Mouse (Mus musculus) kidney, adult 2 months (tissue): Measurements from ENCODE around the gene Gm12216.

ENCODE experiments used
- CTCF ChIP-seq: fragments of 200-500 bp; conservative IDR thresholded peaks from 2 replicates; pipeline ENCODE4 v1.5.1; 2011; ENCODE audit warnings: low read depth, mild to moderate bottlenecking, control low read depth, low read length, moderate library complexity, mixed read lengths; ENCODE audit not compliant: insufficient read depth, insufficient read length
- POLR2A ChIP-seq: fragments of 200-500 bp; IDR thresholded peaks from one replicate; pipeline ENCODE4 v1.6.1; 2011; ENCODE audit warnings: low read depth, low read length, control low read depth

GRCm38 (mm10) chr11:53858058-53858760 is 847 bp downstream of the Gm12216 start:
- TF ChIP-seq POLR2A: no peak
- TF ChIP-seq CTCF: no peak
